Mouse (Mus musculus): ENCODE results near the gene Edaradd.

DNA sequence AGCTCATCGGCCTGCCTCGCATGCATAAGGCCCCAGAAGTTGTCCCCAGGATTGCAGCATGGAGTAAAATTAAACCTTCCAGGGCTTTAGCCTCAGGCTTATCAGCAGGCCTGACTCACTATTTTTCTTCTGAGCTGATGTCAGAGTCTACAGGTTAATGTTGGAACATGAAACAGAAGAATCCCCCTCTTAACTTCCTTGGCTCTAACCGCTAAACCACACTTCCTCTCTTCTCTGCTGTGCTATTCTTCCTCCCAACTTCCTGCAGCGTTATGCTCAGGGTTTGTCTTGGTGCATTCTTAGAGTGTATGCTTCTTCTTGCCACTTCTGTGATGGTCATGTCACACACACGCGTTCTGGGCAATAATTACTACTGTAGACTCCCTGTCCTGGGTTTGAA lies 12.8 kb downstream of the Edaradd start:
- no peak for TF ChIP-seq EP300 (IDR thresholded peaks at IDR 0.05; ENCODE audit: low read depth in 1 of 2, low read length in 2 of 2)
- no peak for TF ChIP-seq MAFK (IDR thresholded peaks at IDR 0.05; ENCODE audit: borderline replicate concordance, low read depth, low read length)
- TF ChIP-seq NRF1 (IDR thresholded peaks at IDR 0.05; ENCODE audit: insufficient read depth, low read depth, low read length, poor library complexity, severe bottlenecking), result no peak
- TF ChIP-seq SIN3A (IDR thresholded peaks at IDR 0.05; ENCODE audit: low read length), result no peak
- TF ChIP-seq CHD1 (IDR thresholded peaks at IDR 0.05; ENCODE audit: low read depth, low read length), result no peak
- TF ChIP-seq ZC3H11A (IDR thresholded peaks at IDR 0.05; ENCODE audit: low read depth, low read length), result no peak
- TF ChIP-seq ETS1 (IDR thresholded peaks at IDR 0.05; ENCODE audit: low read depth, low read length), result no peak
- TF ChIP-seq TCF12 (IDR thresholded peaks at IDR 0.05; ENCODE audit: low read depth, low read length), result no peak
- no peak for TF ChIP-seq GABPA (IDR thresholded peaks at IDR 0.05; ENCODE audit: low read depth, low read length)

All from MEL (cell line).